Mouse (Mus musculus) inflammation-experienced regulatory T-cells, adult 6 months (primary cell): Measurements from ENCODE around the gene Lmtk2. TPM values are rescaled to one million over a fixed set of nuclear protein-coding genes. Genes with fewer than 3 reads are reported as not detected.
A peak's percentile ranks its signal among the peaks of the same experiment; 100 is the strongest.

Experiments
- ATAC-seq: one replicate; pipeline ENCODE4 v1.8.0; 2017
- polyA plus RNA-seq, 3 experiments: library from polyadenylated mRNA; unstranded; fragments of 100-300 nt; shearing (Covaris generic); gene quantifications; one replicate each; pipeline ENCODE4 v1.2.1; 2017

Gene Lmtk2
- 1 to 10 TPM; 3.3 to 3.9 (median 3.6) TPM for polyA plus RNA-seq

- peak; percentile 100 for ATAC-seq
Measured at GRCm38 (mm10) chr5:144100149-144100935, at the start of gene Lmtk2. Lmtk2 (plus strand) TSS chr5:144100436.

GRCm38 (mm10) chr5:144051268-144051667 is 49.0 kb upstream of the Lmtk2 start:
- no peak for ATAC-seq

- no peak for ATAC-seq
Measured at GRCm38 (mm10) chr5:144053450-144053849, 46.8 kb upstream of the Lmtk2 start.

GRCm38 (mm10) chr5:144054340-144054739 is 45.9 kb upstream of the Lmtk2 start:
- no peak for ATAC-seq

GRCm38 (mm10) chr5:144064093-144064492 is 36.1 kb upstream of the Lmtk2 start:
- ATAC-seq, result no peak

GRCm38 (mm10) chr5:144066036-144066435 is 34.2 kb upstream of the Lmtk2 start:
- ATAC-seq, result no peak

- ATAC-seq, result no peak
Measured at GRCm38 (mm10) chr5:144070064-144070463, 30.2 kb upstream of the Lmtk2 start.

GRCm38 (mm10) chr5:144071249-144071648 is 29.0 kb upstream of the Lmtk2 start:
- ATAC-seq, result no peak

- ATAC-seq, result no peak
Measured at GRCm38 (mm10) chr5:144077541-144077940, 22.7 kb upstream of the Lmtk2 start.

GRCm38 (mm10) chr5:144080886-144081285 is 19.4 kb upstream of the Lmtk2 start:
- no peak for ATAC-seq

- no peak for ATAC-seq
Measured at GRCm38 (mm10) chr5:144082006-144082405, 18.2 kb upstream of the Lmtk2 start.

GRCm38 (mm10) chr5:144083521-144083920 is 16.7 kb upstream of the Lmtk2 start:
- no peak for ATAC-seq

- ATAC-seq, result no peak
Measured at GRCm38 (mm10) chr5:144084271-144084670, 16.0 kb upstream of the Lmtk2 start.

GRCm38 (mm10) chr5:144085696-144086095 is 14.5 kb upstream of the Lmtk2 start:
- ATAC-seq, result no peak

GRCm38 (mm10) chr5:144086494-144086893 is 13.7 kb upstream of the Lmtk2 start:
- ATAC-seq, result no peak

GRCm38 (mm10) chr5:144088354-144088753 is 11.9 kb upstream of the Lmtk2 start:
- ATAC-seq, result no peak

GRCm38 (mm10) chr5:144095461-144095970 is 4.7 kb upstream of the Lmtk2 start:
- no peak for ATAC-seq

GRCm38 (mm10) chr5:144097902-144098639 is 2.2 kb upstream of the Lmtk2 start:
- ATAC-seq, result no peak

GRCm38 (mm10) chr5:144098640-144098929 is 1.7 kb upstream of the Lmtk2 start:
- no peak for ATAC-seq

GRCm38 (mm10) chr5:144100948-144101347 is 712 bp downstream of the Lmtk2 start:
- ATAC-seq, result no peak

- no peak for ATAC-seq
Measured at GRCm38 (mm10) chr5:144105070-144105469, 4.8 kb downstream of the Lmtk2 start.

GRCm38 (mm10) chr5:144105471-144106129 is 5.4 kb downstream of the Lmtk2 start:
- no peak for ATAC-seq

- ATAC-seq, result no peak
Measured at GRCm38 (mm10) chr5:144106130-144106510, 5.9 kb downstream of the Lmtk2 start.
